Mouse (Mus musculus) right cerebral cortex, adult 18-20 months (tissue): Measurements from ENCODE around the gene Ndufv1.
A peak's percentile ranks its signal among the peaks of the same experiment; 100 is the strongest.
"Not testable (repeated sequence)": the region's sequence is repeated elsewhere in the genome, so short reads cannot be mapped to it uniquely, and the experiment has no call there.

Experiments used
- DNase-seq: peaks from one replicate; pipeline ENCODE4 v3.0.0; 2022; ENCODE audit warnings: mixed read lengths

Ndufv1 gene

GRCm38 (mm10) chr19:4041500-4041899 is 28.9 kb upstream of the Ndufv1 start:
- not testable (repeated sequence) for DNase-seq

- not testable (repeated sequence) for DNase-seq
Observed at GRCm38 (mm10) chr19:4040941-4041340, 28.3 kb upstream of the Ndufv1 start.

GRCm38 (mm10) chr19:4037788-4038232 is 25.2 kb upstream of the Ndufv1 start, which contains the start of gene Gstp1:
TSS of gene Gstp1 (minus strand) at chr19:4037985.
- DNase-seq: peak; percentile 92

GRCm38 (mm10) chr19:4037154-4037787 is 24.7 kb upstream of the Ndufv1 start:
- not testable (repeated sequence) for DNase-seq

GRCm38 (mm10) chr19:4036327-4037045 is 23.9 kb upstream of the Ndufv1 start:
- DNase-seq: no peak

DNA sequence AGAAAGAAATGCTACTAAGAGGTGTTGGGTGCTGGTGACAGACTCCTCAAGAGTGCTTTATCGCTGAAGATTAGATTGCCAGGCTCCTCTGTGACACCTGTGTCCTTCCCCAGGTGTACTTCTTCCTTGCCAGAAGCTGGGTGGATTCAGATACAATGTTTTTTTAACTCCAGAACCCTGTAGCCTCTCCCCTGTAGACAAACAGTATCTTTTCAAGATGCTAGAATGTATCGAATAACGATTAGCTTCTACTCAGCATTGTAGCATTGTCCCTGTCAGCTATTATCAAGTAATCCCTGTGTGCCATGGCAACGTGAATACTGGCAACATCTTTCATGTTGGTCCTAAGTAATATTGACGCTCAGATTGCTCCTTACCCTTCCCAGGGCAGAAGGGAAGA is 21.1 kb upstream of the Ndufv1 start:
- DNase-seq: no peak

DNA sequence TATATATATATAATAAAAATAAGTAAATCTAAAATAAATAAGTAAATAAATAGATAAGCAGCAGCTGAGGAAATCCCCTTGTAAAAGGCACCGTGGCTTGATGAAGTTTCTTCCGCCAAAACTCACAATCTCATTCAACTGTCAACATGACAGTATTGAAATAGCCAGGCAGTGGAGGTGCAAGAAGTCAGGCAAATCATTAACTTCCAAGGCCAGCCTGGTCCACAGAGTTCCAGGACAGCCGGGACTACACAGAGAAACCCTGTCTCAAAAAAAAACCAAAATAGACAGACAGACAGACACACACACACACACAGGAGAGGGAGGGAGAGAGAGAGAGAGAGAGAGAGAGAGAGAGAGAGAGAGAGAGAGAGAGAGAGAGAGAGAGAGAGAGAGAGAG is 20.7 kb upstream of the Ndufv1 start:
- DNase-seq: no peak

DNA sequence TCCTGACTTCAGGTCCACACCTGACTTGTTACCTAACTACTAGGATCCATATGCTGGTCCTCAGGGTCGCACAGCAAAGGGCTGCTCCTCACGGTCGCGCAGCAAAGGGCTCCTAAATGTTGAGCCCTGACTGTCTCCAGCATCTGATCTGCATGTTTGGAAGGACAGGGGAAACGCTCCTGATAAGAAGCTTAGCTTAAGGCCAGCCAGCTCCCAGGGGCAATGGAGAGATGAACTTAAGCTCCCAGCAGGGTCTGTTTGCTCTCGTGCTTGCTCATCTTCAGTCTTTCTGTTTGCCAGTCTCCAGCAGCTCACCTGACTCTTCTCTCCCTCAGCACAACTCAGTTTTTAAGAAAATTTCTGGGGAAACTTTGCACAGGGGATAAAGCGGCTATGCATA is 20.1 kb upstream of the Ndufv1 start:
- no peak for DNase-seq

GRCm38 (mm10) chr19:4027576-4027975 is 15.0 kb upstream of the Ndufv1 start:
- DNase-seq: no peak

GRCm38 (mm10) chr19:4023185-4023584 is 10.6 kb upstream of the Ndufv1 start:
- no peak for DNase-seq

- peak; percentile 80 for DNase-seq
Observed at GRCm38 (mm10) chr19:4018743-4019583, 6.4 kb upstream of the Ndufv1 start.

DNA sequence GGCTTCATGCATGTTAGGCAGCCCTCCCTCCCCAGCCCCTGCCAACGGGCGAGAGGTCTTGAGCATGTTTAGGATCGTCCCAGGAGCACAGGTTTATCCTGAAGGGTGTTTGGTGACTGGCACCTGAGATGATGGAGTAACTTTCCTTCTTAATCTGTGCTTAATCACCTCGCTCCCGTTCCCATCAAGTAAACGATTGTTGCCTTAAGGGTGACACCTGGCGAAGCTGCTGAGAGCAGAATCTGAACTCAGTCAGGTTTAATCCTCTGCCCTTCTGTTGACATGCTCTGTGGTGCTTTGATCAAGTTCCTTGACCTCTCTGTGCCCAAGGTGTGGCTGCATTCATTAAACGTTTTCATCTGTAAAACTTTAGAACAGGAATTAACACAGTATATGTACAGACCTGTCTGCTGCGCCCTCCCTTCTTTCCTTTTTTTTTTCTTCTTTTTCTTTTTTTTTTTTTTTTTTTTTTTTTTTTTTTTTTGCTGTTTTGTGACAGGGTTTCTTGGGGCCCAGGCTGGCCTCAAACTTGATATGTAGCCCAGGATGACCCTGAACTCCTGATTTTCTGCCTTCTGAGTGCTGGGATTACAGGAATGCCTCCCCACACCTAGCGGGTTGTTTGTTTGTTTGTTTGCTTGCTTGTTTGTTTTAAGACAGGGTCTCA is 5.4 kb upstream of the Ndufv1 start:
- no peak for DNase-seq

- no peak for DNase-seq
Observed at GRCm38 (mm10) chr19:4015635-4016034, 3.0 kb upstream of the Ndufv1 start.

GRCm38 (mm10) chr19:4014802-4015201 is 2.2 kb upstream of the Ndufv1 start:
- no peak for DNase-seq

DNA sequence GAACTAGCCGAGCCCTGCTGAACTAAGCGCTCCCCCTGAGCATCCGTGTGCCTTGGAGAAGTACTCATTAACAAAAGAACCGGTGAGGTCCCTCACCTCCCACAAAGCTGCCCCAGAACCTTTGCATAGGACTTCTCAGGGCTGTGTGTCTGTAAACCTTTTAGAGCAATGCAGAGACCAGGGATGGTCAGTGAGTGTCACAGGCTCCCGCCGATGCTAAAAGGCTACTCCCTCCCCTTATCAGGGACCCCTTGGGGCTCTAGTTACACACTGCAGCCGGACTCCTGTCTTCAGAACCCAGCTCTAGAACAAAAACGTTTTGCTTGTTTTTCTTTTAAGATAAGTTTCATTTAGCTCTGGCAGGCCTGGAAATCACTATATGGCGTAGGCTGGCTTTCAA is 460 bp upstream of the Ndufv1 start:
- no peak for DNase-seq

DNA sequence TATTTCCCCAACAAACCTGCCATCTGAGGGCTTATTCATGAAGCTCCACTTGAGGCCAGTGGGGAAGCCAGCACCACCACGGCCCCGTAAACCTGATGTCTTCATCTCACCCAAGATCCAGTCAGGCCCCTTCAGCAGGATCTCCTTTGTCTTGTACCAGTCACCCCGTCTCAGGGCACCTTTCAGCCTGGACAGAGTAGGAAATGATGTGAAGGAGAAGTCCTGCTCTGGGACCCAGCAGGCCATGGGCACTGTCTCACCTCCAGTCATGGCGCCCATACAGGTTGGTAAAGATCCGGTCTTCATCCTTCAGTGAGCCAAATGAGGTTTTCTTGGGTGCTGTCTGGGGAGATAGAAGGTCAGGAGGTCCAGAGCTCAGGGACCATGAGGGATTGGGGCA is 1.5 kb downstream of the Ndufv1 start:
- DNase-seq: no peak

GRCm38 (mm10) chr19:4005971-4006370 is 6.6 kb downstream of the Ndufv1 start:
- no peak for DNase-seq

- no peak for DNase-seq
Observed at GRCm38 (mm10) chr19:4005091-4005490, 7.5 kb downstream of the Ndufv1 start.

GRCm38 (mm10) chr19:4004331-4004730 is 8.3 kb downstream of the Ndufv1 start:
- no peak for DNase-seq

DNA sequence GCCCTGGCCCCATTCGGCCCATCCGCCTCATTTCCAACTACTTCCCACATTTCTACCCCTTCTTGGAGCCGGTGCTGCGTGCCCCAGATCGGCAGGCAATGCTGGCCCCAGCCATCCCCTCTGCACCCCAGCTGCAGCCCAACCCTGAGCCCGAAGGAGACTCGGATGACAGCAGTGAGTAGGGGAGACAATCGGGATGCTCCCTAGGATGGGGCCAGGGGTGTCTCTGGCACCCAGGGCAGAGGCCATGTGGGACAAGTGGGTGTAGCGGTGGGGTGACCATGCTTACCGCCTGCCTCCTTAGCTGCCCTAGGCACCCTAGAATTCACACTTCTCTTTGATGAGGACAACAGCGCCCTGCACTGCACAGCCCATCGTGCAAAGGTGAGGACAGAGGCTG is 9.0 kb downstream of the Ndufv1 start:
- DNase-seq: no peak

DNA sequence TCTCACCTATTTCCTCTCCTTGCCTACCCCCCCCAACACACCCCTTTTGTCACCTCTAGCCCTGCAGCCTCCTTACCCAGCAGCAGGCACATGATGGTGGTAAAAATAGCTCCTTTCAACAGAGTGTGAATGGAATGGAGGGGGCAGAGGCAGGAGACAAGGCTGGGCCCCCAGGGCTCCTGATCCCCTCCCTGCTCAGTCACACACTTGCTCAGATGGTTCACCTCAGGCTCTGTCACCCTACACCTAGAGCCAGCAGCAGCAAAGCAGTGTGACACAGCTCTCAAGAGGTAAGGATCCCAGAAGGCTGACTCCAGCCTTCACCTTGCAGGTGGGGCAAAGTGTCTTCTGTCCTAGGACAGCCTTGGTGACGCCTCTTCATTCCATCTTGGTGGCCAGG is 9.5 kb downstream of the Ndufv1 start, which contains the start of gene Doc2g:
TSS of gene Doc2g (plus strand) at position 202 of the 400 bp plus-strand sequence.
- no peak for DNase-seq

DNA sequence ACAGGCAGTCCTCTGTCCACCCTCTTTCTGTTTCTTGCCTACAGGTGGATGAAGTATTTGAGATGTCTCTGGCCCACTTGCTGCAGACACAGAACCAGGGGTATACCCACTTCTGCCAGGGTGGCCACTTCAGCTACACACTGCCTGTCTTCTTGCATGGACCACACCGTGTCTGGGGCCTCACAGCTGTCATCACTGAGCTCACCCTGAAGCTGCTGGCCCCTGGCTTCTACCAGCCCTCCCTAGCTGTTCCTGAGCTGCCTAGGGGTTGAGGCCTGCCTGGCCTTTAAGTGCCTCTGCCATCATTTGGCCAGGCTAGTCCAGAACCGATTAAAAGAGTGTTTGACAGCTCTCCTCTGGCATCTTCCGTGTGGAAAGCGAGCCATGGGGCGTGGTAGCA is 10.9 kb downstream of the Ndufv1 start:
- no peak for DNase-seq
